Mouse (Mus musculus) NIH3T3 (cell line): Measurements from ENCODE around the gene Ino80d.

ENCODE experiments used
- DNase-seq: peaks from one replicate; pipeline ENCODE4 v3.0.0-alpha.2; 2012; ENCODE audit warnings: low read depth

Ino80d gene

DNA sequence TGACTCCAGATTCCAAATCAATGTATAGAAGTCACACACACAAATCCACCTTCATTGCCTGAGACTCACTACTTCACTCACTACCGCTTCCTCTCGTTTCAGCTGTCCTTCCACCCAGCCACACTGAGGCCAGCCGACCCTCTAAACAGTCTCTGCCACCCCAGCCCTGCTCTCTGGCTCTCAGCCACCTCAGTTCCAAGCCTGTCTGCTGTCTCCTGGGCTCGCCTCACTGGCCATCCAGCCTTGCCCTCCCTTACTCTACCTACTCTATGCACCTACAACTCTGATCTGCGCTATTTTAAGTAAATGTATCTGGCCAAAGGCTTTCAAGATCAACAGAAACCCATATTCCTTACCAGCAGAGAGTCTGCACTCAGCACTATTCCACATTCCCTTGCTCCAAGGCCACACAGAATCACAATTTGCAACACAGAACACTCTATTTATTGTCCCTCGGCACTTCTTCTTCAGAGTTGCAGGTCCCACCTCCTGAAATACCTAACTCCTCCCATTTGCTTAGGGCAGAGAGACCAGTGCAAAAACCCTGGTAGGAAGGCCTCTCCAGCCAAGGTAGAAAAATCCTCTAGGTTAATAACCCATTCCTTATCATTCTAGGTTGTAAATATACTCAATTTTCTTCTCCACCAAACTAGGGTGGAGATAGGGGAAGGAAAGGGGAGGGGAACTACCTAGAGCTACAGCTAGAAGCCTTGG is 6.7 kb downstream of the Ino80d start:
- DNase-seq, result no peak

GRCm38 (mm10) chr1:63102758-63103451 is 11.6 kb downstream of the Ino80d start:
- DNase-seq, result no peak

DNA sequence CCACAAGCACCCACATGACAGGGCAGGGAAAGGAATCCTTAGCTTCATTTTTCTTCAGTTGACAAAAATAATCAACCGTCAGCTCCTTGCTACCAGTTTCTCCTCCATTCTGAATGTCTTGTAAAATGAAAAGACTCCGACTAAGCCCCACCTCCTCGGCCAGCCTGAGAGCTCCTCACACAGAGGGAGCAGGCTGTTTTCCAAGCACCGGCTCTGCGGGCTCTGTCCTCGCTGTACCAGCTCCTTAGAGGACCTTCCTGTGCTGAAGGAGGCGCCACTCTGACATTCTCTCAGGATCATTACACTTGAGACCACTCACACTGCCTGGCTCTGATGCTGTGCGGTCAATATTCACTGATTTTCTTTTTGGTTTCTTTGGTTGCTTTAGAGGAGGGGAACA is 14.3 kb downstream of the Ino80d start:
- no peak for DNase-seq

- DNase-seq, result peak; percentile 23
Observed at GRCm38 (mm10) chr1:63098831-63099230, 15.6 kb downstream of the Ino80d start.

DNA sequence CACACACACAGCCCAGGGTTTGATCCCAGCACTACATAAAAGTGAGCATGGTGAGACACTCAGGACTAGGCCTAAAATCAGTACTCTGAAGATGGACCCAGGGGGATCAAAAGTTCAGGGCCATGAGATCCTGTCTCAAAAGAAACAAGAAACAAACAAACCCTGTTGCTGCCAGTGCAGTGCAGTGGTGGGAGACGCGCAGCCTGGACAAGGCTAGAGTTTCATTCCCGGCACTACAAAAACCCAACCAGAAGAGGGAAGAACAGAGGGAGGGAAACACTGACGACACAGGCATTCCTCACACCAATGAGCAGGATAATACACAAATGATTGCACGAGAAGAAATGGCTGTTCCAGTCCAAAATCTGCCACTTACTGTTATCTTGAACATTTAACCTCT is 18.4 kb downstream of the Ino80d start:
- no peak for DNase-seq

DNA sequence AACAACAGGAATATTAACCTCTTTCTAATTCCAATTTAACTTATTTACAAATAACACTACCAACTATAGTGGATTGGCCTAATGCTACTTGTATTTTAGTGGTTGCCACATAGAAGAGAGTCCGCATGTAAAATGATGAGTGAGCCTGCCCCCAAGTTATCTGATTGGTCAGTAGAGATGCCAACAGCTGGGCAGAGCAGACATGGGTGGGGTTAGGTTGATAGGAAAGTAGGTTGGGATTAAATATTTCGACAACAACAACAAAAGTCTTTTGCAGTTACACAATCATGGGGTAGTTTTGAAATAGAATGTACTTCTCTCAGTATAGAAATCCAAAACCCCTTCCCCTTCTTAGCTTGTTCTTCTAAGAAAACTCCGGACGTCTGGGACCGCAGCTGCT is 24.7 kb downstream of the Ino80d start:
- no peak for DNase-seq

DNA sequence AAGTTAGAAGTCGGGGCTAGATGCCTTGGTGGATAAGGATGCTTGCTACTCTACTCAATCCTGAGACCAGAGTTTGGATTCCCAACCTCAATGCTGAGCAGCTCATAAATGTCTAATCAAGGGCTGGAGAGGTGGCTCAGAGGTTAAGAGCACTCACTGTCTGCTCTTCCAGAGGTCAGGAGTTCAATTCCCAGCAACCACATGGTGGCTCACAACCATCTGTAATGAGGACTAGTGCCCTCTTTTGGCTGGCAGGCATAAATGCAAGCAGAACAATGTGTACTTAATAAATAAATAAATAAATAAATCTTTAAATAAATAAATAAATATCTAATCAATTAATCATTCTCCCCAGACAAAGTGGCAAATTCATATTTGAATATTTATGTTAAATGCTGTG is 25.9 kb downstream of the Ino80d start:
- peak; percentile 23 for DNase-seq

- DNase-seq, result no peak
Observed at GRCm38 (mm10) chr1:63080277-63080676, 34.2 kb downstream of the Ino80d start.

GRCm38 (mm10) chr1:63076383-63076782 is 38.1 kb downstream of the Ino80d start:
- no peak for DNase-seq

DNA sequence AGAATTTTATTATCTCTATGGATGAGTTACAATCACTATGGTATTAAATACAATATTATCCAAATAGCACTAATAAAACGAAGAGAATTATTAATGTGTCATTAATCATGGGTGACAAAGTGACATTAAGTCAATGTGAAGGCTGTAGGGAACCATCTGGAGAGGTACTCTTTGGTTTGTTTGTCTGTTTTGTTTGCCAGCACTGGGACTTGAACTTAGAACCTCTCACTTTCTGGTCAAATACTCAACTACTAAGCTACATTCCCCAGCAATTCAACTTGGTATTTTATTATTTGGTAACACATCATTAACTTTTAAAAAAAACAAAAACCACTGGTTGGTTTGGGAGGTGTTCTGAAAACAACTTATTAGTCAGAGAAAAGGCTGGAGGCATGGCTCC is 43.1 kb downstream of the Ino80d start:
- no peak for DNase-seq

DNA sequence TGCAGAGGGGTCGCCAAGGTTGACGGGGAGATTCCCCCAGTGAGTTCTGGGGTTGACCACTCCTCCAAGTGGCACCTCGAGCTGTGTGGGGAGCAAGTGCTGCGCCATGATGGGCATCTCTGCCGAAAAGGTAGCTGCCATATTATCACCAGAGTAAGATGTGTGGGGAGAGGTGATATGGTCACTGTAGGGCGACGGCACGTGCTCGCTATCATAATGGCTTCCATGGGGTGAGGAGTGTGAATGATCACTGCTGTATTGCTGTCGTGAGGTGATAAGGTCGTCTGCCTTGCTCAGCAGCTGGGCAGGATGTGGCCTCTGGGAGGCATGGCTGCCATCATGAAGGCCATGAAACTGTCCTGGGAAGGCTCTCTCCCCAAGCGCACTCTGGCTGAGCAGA is 56.1 kb downstream of the Ino80d start:
- no peak for DNase-seq

- DNase-seq, result no peak
Observed at GRCm38 (mm10) chr1:63057849-63058248, 56.6 kb downstream of the Ino80d start.

DNA sequence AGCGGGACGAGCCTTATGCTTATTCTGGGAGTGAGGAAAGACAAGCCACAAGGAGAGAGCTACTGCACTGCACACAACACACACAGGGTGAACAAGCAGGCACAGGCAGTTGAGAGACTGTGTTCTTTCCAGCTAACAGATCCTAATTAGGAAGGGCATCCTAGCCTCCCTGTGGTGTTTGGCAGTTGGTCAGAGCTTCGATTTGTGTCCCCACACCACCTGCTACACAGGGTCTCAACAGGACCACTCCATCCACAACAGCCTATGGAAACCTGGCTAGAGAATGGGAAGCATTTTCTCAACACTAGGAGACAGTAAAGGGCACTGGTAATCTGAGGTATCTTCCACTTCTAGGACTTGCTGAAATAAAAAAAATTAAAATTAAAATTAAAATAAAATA is 57.1 kb downstream of the Ino80d start:
- no peak for DNase-seq

GRCm38 (mm10) chr1:63055386-63055785 is 59.1 kb downstream of the Ino80d start:
- peak; percentile 45 for DNase-seq

DNA sequence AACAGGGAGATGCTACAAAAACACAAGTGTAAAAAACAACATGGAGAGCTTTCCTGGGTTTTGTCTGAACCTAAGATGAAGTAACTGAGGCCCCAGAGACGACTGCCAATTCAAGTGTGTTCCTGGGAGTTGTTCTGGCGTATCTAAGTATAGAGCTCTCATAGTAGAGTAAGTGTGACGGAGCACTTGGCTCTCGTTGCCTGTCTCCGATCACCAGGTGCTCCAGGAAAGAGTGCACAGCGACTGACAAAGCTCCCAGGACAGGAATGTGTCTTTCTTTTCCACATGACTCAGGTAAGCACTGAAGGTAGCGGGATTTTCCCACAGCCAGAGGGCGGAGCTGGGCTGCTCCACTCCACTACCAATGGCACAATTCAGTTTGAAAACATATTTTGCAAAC is 63.6 kb downstream of the Ino80d start:
- no peak for DNase-seq

GRCm38 (mm10) chr1:63049977-63050376 is 64.5 kb downstream of the Ino80d start:
- peak; percentile 18 for DNase-seq

- DNase-seq, result no peak
Observed at GRCm38 (mm10) chr1:63047983-63048382, 66.5 kb downstream of the Ino80d start.

DNA sequence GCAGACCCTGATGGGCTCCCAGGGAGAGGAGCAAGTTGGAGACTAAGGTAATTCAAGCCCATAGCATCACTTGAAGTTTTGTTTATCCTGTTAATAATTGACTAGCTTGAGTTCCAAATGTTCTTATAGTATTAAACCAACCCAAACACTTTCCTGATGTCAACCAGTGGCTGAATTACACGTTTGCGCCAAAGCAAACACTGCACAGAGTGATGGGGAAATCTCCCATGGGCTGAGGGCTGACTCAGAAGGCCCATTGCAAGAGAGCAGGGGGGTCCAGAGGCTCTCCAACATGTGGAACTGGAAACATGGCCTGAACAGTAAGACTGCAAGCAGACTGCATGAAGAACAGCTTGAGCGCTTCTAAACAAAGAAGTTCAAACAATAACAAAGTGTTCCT is 81.5 kb downstream of the Ino80d start:
- DNase-seq, result peak; percentile 79

DNA sequence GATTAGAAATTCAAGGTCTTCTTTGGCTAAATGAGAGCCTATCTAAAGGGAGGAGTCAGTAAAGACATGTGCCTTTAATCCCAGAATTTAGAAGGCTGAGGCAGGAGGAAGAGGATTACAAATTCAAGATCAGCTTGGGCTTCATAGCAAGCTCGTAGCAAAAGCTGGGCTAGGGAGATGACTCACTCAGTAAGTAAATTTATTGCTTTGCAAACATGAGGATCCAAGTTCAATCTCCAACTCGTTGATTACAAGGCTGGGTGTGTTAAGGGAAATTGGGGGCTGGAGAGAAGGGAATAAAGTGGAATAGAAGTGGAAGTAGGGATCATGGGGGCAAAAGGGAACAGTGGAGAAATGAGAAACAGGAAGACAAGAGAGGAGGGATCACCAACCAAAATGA is 94.6 kb downstream of the Ino80d start:
- no peak for DNase-seq

- DNase-seq, result no peak
Observed at GRCm38 (mm10) chr1:63005013-63005646, 109.3 kb downstream of the Ino80d start.

DNA sequence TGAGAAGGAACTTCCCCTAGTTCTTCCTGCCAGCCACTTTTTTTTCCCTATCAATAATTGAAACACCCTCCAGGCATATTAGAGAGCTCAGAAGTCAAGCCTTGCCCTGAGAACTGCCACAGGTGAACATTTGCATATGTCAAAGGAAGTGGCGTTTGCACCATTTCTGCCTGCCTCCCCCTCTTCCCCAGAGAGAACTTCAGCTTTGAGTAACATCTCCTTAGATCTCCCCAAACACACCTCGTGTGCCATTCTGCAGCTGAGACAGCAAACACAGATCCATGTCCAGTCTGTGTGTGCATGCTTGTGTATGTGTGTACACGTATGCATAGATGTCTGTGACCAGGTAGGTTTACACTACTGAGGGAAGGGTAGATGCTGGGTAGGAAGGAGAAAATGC is 112.6 kb downstream of the Ino80d start:
- no peak for DNase-seq

- DNase-seq, result no peak
Observed at GRCm38 (mm10) chr1:62993348-62993747, 121.1 kb downstream of the Ino80d start.

DNA sequence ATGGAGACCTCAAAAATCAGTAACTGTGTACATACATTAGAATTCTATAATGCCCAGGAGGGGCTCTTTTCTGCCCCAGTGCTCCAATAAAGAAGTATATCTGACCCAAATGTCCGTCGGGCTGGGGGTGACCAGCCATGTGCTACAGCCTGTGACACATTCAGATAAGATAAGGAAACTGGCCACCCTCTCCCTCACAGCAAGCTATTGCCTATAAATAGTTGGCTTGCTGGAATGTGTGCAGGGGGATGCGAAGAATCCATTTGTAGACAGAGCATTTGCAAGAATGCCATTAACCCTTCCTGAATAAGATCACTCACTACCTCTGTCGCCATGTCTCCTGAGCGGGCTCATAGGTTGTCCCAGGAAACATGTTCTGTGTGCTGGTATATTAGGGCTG is 121.8 kb downstream of the Ino80d start:
- no peak for DNase-seq
